Mouse (Mus musculus): Measurements from ENCODE around the gene Anp32a.

Gene Anp32a

GRCm38 (mm10) chr9:62368256-62368905, 27.3 kb downstream of the Anp32a start:
- no peak for DNase-seq (ENCODE audit: extremely low read depth, low read depth)

GRCm38 (mm10) chr9:62369172-62369571, 28.1 kb downstream of the Anp32a start:
- DNase-seq (ENCODE audit: extremely low read depth, low read depth), result no peak

GRCm38 (mm10) chr9:62370186-62370585, 29.1 kb downstream of the Anp32a start:
- DNase-seq (ENCODE audit: extremely low read depth, low read depth), result no peak

GRCm38 (mm10) chr9:62370648-62371280, 29.7 kb downstream of the Anp32a start:
- DNase-seq (ENCODE audit: extremely low read depth, low read depth), result no peak

- DNase-seq (ENCODE audit: extremely low read depth, low read depth), result no peak
Measured at GRCm38 (mm10) chr9:62371745-62372555, 30.9 kb downstream of the Anp32a start.

GRCm38 (mm10) chr9:62372556-62373221, 31.6 kb downstream of the Anp32a start:
- no peak for DNase-seq (ENCODE audit: extremely low read depth, low read depth)

- DNase-seq (ENCODE audit: extremely low read depth, low read depth), result no peak
Measured at GRCm38 (mm10) chr9:62373222-62374123, 32.4 kb downstream of the Anp32a start.

GRCm38 (mm10) chr9:62374276-62374675, 33.2 kb downstream of the Anp32a start:
- no peak for DNase-seq (ENCODE audit: extremely low read depth, low read depth)

GRCm38 (mm10) chr9:62377897-62378296, 36.8 kb downstream of the Anp32a start:
- no peak for DNase-seq (ENCODE audit: extremely low read depth, low read depth)

GRCm38 (mm10) chr9:62380351-62380750, 39.3 kb downstream of the Anp32a start:
- no peak for DNase-seq (ENCODE audit: extremely low read depth, low read depth)

- DNase-seq (ENCODE audit: extremely low read depth, low read depth), result no peak
Measured at GRCm38 (mm10) chr9:62381402-62381913, 40.4 kb downstream of the Anp32a start.

- DNase-seq (ENCODE audit: extremely low read depth, low read depth), result no peak
Measured at GRCm38 (mm10) chr9:62382519-62383084, 41.5 kb downstream of the Anp32a start.

GRCm38 (mm10) chr9:62385062-62385461, 44.0 kb downstream of the Anp32a start:
- peak; percentile 57 for DNase-seq (ENCODE audit: extremely low read depth, low read depth)

- DNase-seq (ENCODE audit: extremely low read depth, low read depth), result no peak
Measured at GRCm38 (mm10) chr9:62385727-62386518, 44.8 kb downstream of the Anp32a start.

GRCm38 (mm10) chr9:62389735-62390134, 48.6 kb downstream of the Anp32a start:
- DNase-seq (ENCODE audit: extremely low read depth, low read depth), result no peak

- DNase-seq (ENCODE audit: extremely low read depth, low read depth), result no peak
Measured at GRCm38 (mm10) chr9:62393531-62393930, 52.4 kb downstream of the Anp32a start.

GRCm38 (mm10) chr9:62394163-62394562, 53.1 kb downstream of the Anp32a start:
- no peak for DNase-seq (ENCODE audit: extremely low read depth, low read depth)

- DNase-seq (ENCODE audit: extremely low read depth, low read depth), result no peak
Measured at GRCm38 (mm10) chr9:62400531-62401170, 59.6 kb downstream of the Anp32a start.

GRCm38 (mm10) chr9:62401589-62401988, 60.5 kb downstream of the Anp32a start:
- no peak for DNase-seq (ENCODE audit: extremely low read depth, low read depth)

All from MEL-GATA-1-ER (cell line).